Comparison of ENCODE assay signal across 19 mouse cellular contexts in genomic region chr5:149661428-149661827, GRCm38 (mm10). TPM values are rescaled to one million over a fixed set of nuclear protein-coding genes. Genes with fewer than 3 reads are reported as not detected.
DNase-seq lines count a peak whose midpoint lies in the region; ATAC-seq and TF ChIP-seq lines count a peak whose summit lies in the region.
"Had no signal": no experiment of that assay in that cellular context is flagged by ENCODE, and none has a peak within 500 bp of the region (broad histone marks: within the 10 kb centered on the region; RNA-seq: fewer than 3 reads in every experiment).

No protein-coding gene starts in this region.

- POLR2A ChIA-PET in Patski (lab: Charles Lee) = no interaction called here

- no peaks in the 10 kb centered on the region for H3K27me3 ChIP-seq in liver, embryonic 14.5 days (ENCODE audit: control insufficient read depth, insufficient read depth, low read length)
- peaks cover 5% of the 10 kb centered on the region for H3K27me3 ChIP-seq in liver, embryonic 12.5 days (replicated peaks)
- H3K27me3 ChIP-seq in testis, adult 2 months (ENCODE audit: control insufficient read depth, insufficient read depth, low read length) = no peaks in the 10 kb centered on the region
- H3K27me3 ChIP-seq in Patski = no peaks in the 10 kb centered on the region
- H3K27me3 ChIP-seq: embryonic facial prominence, embryonic 12.5 days; forebrain, embryonic 15.5 days; hindbrain, embryonic 13.5 days had no signal

- no peak overlapping the region for H3K9ac ChIP-seq in liver, embryonic 14.5 days (replicated peaks)
- H3K9ac ChIP-seq in liver, embryonic 12.5 days = no peak overlapping the region
- H3K9ac ChIP-seq: embryonic facial prominence, embryonic 12.5 days; forebrain, embryonic 15.5 days; hindbrain, embryonic 13.5 days had no signal

- CTCF ChIA-PET in Patski (lab: Charles Lee) = no interaction called here

- TF ChIP-seq EP300 in liver, embryonic 14.5 days (IDR thresholded peaks at IDR 0.05; ENCODE audit: low read depth) = no peak

- in situ Hi-C loops in Patski (cut with MboI; ENCODE audit: low pct_unique_long_range_greater_than_20kb) = no loop called here

- H3K4me2 ChIP-seq in liver, embryonic 14.5 days (ENCODE audit: low read depth) = no peak overlapping the region
- no peak overlapping the region for H3K4me2 ChIP-seq in liver, embryonic 12.5 days
- H3K4me2 ChIP-seq: embryonic facial prominence, embryonic 12.5 days; forebrain, embryonic 15.5 days; hindbrain, embryonic 13.5 days had no signal

- no peak for DNase-seq in liver, embryonic 14.5 days (ENCODE audit: low read depth in 3 of 3, low spot score in 3 of 3)
- no peak for DNase-seq in testis, postnatal 14 days (ENCODE audit: low spot score)
- DNase-seq in Patski (ENCODE audit: low read depth, low spot score) (no peak), MN1 (ENCODE audit: low spot score) (no peak)
- no peak for DNase-seq in Muller cell, postnatal 12 days (ENCODE audit: inconsistent ontology term)
- DNase-seq: adrenal gland, postnatal 10 days; cerebellum, adult 11-12 months; cerebellum, adult 9-10 months; gastrocnemius, postnatal 10 days; heart, adult 18-20 months; heart, postnatal 10 days; heart, postnatal 4 days had no signal

- no peak for TF ChIP-seq POLR2A in testis, adult 2 months (IDR thresholded peaks at IDR 0.05; ENCODE audit: control insufficient read depth, low read depth, low read length)

- no peak overlapping the region for H3K4me3 ChIP-seq in liver, embryonic 14.5 days (ENCODE audit: insufficient read depth in 1 of 2, low read depth in 2 of 2, low read length in 2 of 2)
- H3K4me3 ChIP-seq in liver, embryonic 12.5 days = no peak overlapping the region
- no peak overlapping the region for H3K4me3 ChIP-seq in testis, adult 2 months (ENCODE audit: control insufficient read depth, low read depth, low read length)
- H3K4me3 ChIP-seq: embryonic facial prominence, embryonic 12.5 days; forebrain, embryonic 15.5 days; heart, embryonic 10.5 days; hindbrain, embryonic 13.5 days had no signal

- TF ChIP-seq CTCF in liver, embryonic 14.5 days (IDR thresholded peaks at IDR 0.05; ENCODE audit: low read depth) = peak; percentile 41; the same call in 1 of the 2 replicates
- TF ChIP-seq CTCF in testis, adult 2 months (IDR thresholded peaks at IDR 0.05; ENCODE audit: control insufficient read depth, insufficient read depth, insufficient replicate concordance, low read depth, low read length) = peak; percentile 69; the same call in 1 of the 2 replicates
- peak; percentile 37 for TF ChIP-seq CTCF in Patski (IDR thresholded peaks at IDR 0.05)

- no peaks in the 10 kb centered on the region for H3K4me1 ChIP-seq in liver, embryonic 14.5 days (replicated peaks; ENCODE audit: control insufficient read depth in 2 of 2, insufficient read depth in 2 of 2, low read length in 1 of 2)
- H3K4me1 ChIP-seq in liver, embryonic 12.5 days = no peaks in the 10 kb centered on the region; the same call in 1 of the 2 replicates
- H3K4me1 ChIP-seq in testis, adult 2 months (ENCODE audit: control insufficient read depth, insufficient read depth, low read length) = peaks cover 7% of the 10 kb centered on the region; the same call in 1 of the 2 replicates
- H3K4me1 ChIP-seq: embryonic facial prominence, embryonic 12.5 days; forebrain, embryonic 15.5 days had no signal

- 75% methylated on average over 6 of the region's 6 CpGs for WGBS in liver, embryonic 14.5 days (ENCODE audit: insufficient replicate concordance)
- WGBS in liver, embryonic 12.5 days (ENCODE audit: insufficient replicate concordance) = 75% methylated on average over 6 of the region's 6 CpGs

- H3K9me3 ChIP-seq in liver, embryonic 14.5 days (ENCODE audit: control insufficient read depth, low read length) = peaks cover 3% of the 10 kb centered on the region; the same call in 1 of the 2 replicates
- peaks cover 7% of the 10 kb centered on the region; the same call in 1 of the 2 replicates for H3K9me3 ChIP-seq in liver, embryonic 12.5 days (replicated peaks)
- H3K9me3 ChIP-seq: embryonic facial prominence, embryonic 12.5 days; forebrain, embryonic 15.5 days; heart, embryonic 10.5 days had no signal

- no peak for ATAC-seq in liver, embryonic 14.5 days (ENCODE audit: insufficient read depth)
- no peak for ATAC-seq in liver, embryonic 12.5 days
- no peak for ATAC-seq in Patski
- ATAC-seq: forebrain, embryonic 15.5 days; hindbrain, postnatal 0 days had no signal

- H3K36me3 ChIP-seq in liver, embryonic 14.5 days (replicated peaks; ENCODE audit: control insufficient read depth, insufficient read depth, low read depth) = no peaks in the 10 kb centered on the region
- no peaks in the 10 kb centered on the region for H3K36me3 ChIP-seq in liver, embryonic 12.5 days
- H3K36me3 ChIP-seq in testis, adult 2 months (ENCODE audit: control insufficient read depth, insufficient read depth, low read length) = no peaks in the 10 kb centered on the region
- H3K36me3 ChIP-seq: embryonic facial prominence, embryonic 12.5 days; forebrain, embryonic 15.5 days; heart, embryonic 10.5 days; hindbrain, embryonic 13.5 days had no signal

- no peak overlapping the region for H3K27ac ChIP-seq in liver, embryonic 14.5 days
- H3K27ac ChIP-seq in liver, embryonic 12.5 days = no peak overlapping the region
- H3K27ac ChIP-seq in testis, adult 2 months (ENCODE audit: control insufficient read depth, insufficient read depth, low read depth, low read length) = no peak overlapping the region
- H3K27ac ChIP-seq: embryonic facial prominence, embryonic 12.5 days; forebrain, embryonic 15.5 days; heart, embryonic 10.5 days; hindbrain, embryonic 13.5 days; hindbrain, postnatal 0 days had no signal

RNA-seq across cellular contexts. Expression of gene B3glct, which starts 16.6 kb away (rescaled TPM):
- 2.3 and 2.9 TPM in 2 replicates for polyA plus RNA-seq in liver, embryonic 14.5 days (2012; rRNA removed)
- 4.1 and 5.0 TPM in 2 replicates for polyA plus RNA-seq in liver, embryonic 14.5 days (2014; fragmentation: Nextera tagmentation; extraction: Ambion mirVana)
- polyA plus RNA-seq in liver, embryonic 12.5 days (2016; fragmentation: Nextera tagmentation; extraction: Ambion mirVana) = 7.5 and 8.4 TPM in 2 replicates
- polyA plus RNA-seq in testis, adult 2 months (2012; rRNA removed) = 0.83 and 1.0 TPM in 2 replicates
- 16.7 TPM for polyA plus RNA-seq in Patski (2021)

RNA-seq across cellular contexts. Expression of gene Hsph1, which starts 25.3 kb away (rescaled TPM):
- 12.6 and 33.5 TPM in 2 replicates for polyA plus RNA-seq in liver, embryonic 14.5 days (2012; rRNA removed)
- polyA plus RNA-seq in liver, embryonic 14.5 days (2014; fragmentation: Nextera tagmentation; extraction: Ambion mirVana) = 23.5 and 28.1 TPM in 2 replicates
- 69.5 and 76.4 TPM in 2 replicates for polyA plus RNA-seq in liver, embryonic 12.5 days (2016; fragmentation: Nextera tagmentation; extraction: Ambion mirVana)
- 19.7 and 22.7 TPM in 2 replicates for polyA plus RNA-seq in testis, adult 2 months (2012; rRNA removed)
- polyA plus RNA-seq in Patski (2021) = 200 TPM
